Mouse (Mus musculus) limb, embryonic 15.5 days (tissue): ENCODE results near the gene Crygc. TPM values are rescaled to one million over a fixed set of nuclear protein-coding genes. Genes with fewer than 3 reads are reported as not detected.

ENCODE experiments used
- polyA plus RNA-seq: library from polyadenylated mRNA; unstranded; fragments of >200 nt; fragmentation: Nextera tagmentation; extraction: Ambion mirVana; gene quantifications from 2 replicates; pipeline ENCODE4 v1.2.1, GENCODE M21; 2015

Crygc gene
- polyA plus RNA-seq, 1 experiment from 2014 or later, result not detected

Other genes starting within 250 kb of the Crygc start
- 5.4 and 6.6 TPM in 2 replicates for gene Plekhm3, start 116.9 kb downstream of the Crygc start, polyA plus RNA-seq
- 0.24 TPM in 2 replicates for gene Akr1cl, start 40.9 kb downstream of the Crygc start, polyA plus RNA-seq
- gene Cryge, start 22.5 kb downstream of the Crygc start, polyA plus RNA-seq, result not detected in 2 replicates
- not detected in 2 replicates for gene Crygd, start 10.2 kb downstream of the Crygc start, polyA plus RNA-seq
- not detected in 2 replicates for gene Crygb, start 8.6 kb upstream of the Crygc start, polyA plus RNA-seq
- not detected in 2 replicates for gene Cryga, start 29.7 kb upstream of the Crygc start, polyA plus RNA-seq
- gene Gm28845, start 45.9 kb upstream of the Crygc start, polyA plus RNA-seq, result not detected in 2 replicates
- 0.35 and 0.47 TPM in 2 replicates for gene D630023F18Rik, start 49.5 kb upstream of the Crygc start, polyA plus RNA-seq
- 117 and 122 TPM in 2 replicates for gene Idh1, start 112.8 kb upstream of the Crygc start, polyA plus RNA-seq
- gene Pikfyve, start 113.0 kb upstream of the Crygc start, polyA plus RNA-seq, result 10.2 and 11.4 TPM in 2 replicates
- 0.35 and 0.50 TPM in 2 replicates for gene Pth2r, start 208.4 kb upstream of the Crygc start, polyA plus RNA-seq